Mouse (Mus musculus) liver, adult (tissue): Measurements from ENCODE around the gene March5.

Experiments used
- GATA4 ChIP-seq: IDR thresholded peaks from 2 replicates; pipeline ENCODE4 v1.6.1; 2014; ENCODE audit warnings: mild to moderate bottlenecking, low read length; ENCODE audit not compliant: insufficient replicate concordance

The March5 gene

DNA sequence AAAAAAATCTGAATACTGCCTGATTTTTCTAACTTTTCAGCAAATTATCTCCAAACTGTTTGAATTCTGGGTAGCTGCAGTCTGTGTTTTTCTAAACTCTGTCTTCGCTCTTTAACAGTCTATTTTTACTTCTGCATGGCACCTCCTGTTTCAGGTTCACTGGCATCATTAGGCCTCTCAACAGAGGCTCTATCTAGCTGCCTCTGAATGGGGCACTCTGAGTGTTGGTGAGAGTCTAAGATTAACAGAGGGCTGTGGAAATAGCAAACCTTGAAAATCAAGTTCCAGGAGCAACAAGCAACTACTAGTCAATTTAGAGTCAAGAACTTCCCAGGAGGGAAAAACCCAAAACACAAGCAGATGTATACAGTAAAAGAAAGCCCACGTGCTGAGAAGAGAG is 7.5 kb upstream of the March5 start:
- TF ChIP-seq GATA4 = no peak

DNA sequence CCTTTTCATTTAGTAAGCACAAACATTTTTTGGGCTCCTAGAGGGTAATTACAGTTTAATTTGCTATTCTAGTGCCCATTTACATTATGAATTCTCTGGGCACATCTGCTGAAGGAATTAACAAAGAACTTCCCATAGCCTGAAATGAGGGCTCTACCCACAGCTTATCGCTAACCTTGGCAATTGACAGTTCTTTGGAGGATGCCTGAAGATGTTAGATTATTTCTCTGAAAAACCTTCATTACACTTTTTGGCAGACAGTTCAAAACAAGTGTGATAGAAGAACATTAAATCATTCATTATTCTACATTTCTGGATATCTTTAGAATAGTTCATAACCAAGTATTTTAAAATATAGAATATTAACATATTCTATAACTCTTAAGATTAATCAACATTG is 4.0 kb upstream of the March5 start:
- TF ChIP-seq GATA4 = no peak

DNA sequence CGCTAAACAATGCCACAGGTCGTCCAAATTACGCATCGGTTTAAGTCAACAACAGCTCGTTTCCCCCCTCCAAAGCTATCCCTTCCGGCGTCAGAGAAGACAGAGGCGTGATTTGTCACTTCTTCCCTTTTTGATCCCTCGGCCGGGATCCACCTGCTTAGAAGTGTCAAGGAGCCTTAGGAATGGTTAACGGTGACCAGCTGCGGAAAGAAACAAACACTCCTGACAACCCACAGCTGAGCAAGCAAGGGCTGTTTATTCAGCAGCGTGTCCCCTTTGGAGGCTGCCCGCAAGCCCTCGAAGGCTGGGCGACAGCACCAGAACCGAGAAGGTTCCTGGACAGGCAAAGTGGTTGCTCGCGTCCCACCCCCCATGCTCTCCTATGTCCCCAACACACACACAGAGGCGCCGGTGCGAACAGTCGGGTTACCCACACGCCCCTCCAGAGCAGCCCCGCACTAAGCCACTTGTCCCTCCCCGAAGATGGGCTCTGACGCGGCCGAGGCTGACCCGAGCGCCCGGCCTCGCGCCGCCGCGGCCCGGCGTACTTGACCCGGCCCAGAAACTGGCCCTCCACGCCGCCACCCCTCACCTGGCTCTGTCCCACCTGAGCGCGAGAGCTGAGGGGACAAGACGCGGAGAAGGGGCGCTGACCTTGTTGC is 571 bp upstream of the March5 start:
- TF ChIP-seq GATA4 = no peak

DNA sequence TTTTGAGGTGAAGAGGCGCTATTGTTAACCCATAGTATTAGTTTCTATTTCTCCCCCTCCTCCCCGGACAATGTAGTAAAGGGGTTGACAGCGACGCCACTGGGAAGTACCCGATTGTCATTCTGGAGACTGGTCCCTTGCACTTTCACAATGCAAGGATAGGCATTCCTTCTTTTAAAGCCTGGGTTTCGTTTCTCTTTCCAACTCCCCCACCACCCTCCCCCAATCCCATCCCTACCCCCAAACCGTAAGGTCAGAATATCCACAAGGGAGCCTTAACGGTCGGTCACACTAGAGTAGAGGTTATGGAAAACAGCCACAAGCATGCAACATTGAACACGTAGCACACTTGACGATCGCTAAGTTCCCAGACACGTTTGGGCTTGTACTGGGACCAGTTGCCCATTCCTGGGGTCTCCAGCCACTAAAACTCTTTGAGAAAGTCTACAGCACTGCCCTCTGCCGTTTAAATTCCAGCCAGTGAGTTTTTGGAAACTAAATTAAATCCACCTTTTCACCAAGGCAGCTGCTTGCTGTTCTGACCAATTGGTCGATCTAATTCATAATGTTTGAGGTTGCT is 923 bp downstream of the March5 start, which contains the start of gene Cpeb3:
TSS of gene Cpeb3 (minus strand) at position 426 of the 580 bp plus-strand sequence.
- no peak for TF ChIP-seq GATA4

DNA sequence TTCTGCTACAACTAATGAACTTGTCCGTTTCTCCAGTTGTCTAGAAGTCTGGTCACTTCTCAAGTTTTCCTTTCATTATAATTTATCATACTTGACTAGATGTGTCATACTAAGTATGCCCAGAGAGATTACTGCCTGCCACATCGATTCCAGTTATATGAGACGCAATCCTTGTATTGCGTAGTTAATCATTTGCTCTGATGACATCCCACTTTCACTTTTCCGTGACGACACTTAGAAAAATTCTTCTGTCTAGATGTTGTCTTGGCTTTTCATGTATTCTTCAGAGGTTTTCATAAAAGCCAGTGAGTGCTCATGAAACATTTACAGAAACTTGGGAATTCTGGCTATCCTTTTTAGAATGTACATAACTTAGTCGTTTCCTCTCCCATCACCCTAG is 1.6 kb downstream of the March5 start:
- TF ChIP-seq GATA4 = no peak

DNA sequence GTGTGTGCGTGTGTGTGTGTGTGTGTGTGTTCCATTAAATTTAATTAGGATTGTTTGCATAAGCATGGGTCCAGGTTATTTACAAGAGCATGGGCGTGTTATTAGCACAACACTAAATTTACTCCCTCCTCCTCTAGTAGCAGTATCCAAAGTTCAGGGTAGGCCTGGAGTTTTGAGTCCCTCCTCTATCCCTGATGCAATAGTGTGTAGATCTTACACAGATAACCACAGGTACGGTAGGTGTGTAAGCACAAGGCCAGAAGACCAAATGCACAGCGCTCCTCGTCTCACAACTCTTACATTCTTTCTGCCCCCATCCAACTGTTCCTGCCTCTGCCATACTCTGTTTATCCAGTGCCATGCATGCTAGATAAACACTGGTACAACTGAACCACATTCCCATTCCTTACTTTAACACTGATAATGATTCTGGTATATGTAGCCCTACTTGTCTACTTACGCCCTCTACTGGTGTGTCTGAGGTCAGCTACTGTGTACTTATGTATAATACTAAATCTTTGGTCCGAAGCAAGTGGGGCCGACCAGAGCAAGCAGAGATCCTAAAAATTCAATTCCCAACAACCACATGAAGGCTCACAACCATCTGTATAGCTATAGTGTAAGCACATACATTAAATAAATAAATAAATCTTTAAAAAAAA is 2.3 kb downstream of the March5 start:
- peak; percentile 99 for TF ChIP-seq GATA4

DNA sequence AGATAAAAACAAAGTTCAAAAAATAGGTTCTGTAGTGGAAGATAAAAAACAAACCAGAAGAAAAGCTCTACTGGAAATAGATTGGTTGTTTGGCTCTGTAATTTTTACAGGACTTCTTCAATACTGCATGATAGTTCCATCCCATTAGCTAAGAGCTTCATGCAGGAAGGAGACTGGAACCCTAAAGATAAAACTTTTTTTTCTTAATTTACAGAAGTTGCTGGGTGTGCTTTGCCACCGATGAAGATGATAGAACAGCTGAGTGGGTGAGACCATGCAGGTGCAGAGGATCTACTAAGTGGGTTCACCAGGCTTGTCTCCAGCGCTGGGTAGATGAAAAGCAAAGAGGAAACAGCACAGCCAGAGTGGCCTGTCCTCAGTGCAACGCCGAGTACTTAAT is 3.1 kb downstream of the March5 start:
- TF ChIP-seq GATA4 = no peak

DNA sequence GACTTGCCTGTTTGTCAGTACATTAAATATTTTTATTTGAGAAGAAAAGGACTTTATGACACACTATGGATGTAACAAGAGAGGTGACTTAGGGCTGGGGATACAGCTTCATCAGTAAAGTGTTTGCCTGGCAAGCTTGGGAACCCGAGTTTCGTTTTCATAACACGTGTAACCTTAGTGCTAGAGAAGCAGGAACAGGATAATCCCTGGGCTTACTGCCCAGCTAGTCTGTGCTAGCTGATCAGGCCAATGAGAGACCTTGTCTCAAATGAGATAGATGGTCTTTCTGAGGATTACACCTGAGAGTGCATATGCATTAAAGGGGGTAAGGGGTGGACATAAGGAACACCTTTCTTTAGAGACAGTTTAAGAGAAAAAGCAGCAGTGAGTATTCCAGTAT is 4.1 kb downstream of the March5 start:
- TF ChIP-seq GATA4 = no peak

DNA sequence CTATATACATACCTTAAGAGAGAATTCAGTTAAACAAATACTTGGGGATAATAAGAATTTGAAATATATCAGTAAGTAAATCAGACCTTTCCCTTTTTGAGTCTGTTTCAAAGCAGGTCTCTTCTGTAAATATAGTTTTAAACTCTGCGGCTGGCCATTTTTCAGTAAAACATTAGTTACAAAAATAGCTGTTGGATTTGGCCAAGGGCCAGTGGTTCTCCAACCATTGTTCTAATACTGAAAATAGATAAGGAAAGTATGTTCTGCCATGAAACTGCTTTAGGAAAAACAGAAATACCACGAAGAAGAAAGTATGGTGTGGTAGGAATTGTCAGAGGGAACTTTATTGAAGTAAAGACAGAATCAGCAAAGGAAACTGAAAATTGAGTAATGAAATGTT is 7.4 kb downstream of the March5 start:
- TF ChIP-seq GATA4 = no peak

DNA sequence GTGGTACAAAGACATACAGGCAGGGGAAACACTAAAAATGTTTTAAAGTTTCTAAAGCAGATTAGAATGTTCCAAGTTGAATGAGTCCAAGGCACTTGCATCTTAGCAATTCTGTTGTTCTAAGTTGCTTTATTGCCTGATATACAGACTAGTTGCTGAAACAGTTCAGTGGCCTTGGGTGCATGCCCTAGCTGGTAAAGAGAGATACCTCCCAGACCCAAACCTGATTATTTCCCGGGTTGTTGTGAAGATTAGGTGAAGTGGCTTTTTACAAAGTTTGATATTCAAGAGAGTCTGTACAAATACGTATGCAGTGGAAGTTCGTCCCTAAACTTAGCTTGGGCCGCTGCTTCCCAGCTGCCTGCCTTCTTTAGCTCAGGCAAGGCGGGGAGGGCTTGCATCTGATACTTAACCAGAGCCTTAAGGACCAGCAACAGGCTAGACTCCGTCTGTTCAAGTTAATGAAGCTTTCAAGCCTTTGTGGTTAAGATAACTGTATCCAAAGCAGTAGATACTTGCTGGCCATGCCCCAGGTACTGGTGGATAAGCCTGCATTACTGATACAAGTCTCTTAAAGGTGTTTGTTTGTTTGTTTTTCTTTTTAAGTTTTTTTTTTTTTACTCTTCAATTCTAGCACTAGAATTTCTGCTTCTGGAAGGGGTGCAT is 18.0 kb downstream of the March5 start:
- TF ChIP-seq GATA4 = no peak

DNA sequence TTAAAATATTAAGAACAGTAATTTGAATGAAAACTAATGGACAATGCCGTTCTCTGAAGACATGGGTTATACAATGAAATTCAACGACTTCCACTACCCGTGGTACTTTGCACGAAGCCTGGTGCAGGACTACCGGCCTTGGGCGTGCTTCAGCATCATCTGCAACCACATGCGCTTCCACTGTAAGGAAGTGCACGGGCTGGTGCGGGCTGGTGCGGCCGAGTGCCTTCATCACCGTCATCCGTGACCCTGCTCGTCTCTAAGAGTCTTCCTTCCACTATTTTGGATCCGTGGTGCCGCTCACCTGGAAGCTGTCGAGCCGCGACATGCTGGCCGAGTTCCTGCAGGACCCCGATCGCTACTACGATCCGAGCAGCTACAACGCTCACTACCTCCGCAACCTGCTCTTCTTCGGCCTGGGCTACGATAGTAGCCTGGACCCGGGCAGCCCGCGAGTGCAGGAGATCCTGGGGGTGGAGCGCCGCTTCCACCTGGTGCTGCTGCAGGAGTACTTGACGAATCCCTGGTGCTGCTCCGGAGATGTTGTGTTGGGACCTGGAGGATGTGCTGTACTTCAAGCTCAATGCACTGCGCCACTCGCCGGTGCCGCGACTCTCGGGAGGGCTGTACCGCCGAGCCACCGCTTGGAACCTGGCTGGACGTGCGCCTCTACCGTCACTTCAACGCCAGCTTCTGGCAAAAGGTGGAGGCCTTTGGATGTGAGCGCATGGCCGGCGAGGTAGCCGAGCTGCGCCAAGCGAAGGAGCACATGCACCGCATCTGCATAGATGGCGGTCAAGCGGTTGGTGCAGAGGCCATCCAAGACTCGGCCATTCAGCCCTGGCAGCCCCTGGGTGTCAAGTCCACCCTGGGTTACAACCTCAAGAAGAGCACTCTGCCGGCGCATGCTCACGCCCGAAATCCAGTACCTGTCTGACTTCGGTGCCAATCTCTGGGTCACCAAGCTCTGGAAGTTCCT is 26.5 kb downstream of the March5 start:
- no peak for TF ChIP-seq GATA4

DNA sequence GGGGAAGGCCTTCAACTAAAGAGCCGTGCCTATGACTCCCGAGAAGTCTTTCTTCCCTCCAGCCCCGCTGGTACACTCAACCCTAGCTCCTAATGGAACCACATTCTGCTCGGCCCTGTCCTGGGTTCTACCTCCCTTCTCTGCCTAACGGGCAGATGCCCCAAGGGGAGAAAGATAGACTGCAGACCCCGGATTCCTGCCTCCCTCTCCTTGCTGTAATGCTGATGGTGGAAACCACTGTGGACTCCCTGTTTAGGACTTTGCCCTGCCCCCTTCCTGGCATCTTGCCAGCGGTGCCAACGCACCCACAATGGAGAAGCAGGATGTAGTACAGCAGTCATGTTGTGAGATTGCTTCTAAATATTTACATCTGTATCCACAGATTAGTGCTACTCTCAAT is 28.5 kb downstream of the March5 start:
- TF ChIP-seq GATA4 = no peak

DNA sequence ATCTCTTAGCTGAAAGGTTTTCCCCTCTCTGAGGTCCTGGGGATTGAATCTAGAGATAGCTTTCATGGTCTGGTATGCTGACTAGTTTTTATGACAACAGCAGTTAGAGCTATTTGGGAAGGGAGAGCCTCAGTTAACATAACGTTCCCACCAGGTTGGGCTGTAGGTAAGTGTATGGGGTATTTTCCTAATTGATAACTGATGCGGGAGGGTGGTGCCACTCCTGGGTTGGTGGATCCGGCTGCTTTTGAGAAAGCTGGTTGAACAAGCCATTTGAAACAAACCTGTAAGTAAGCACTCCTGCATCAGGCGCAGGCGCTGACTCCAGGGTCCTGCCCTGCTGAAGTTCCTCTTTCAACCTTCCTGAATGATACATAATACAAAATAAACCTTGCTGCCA is 30.0 kb downstream of the March5 start:
- no peak for TF ChIP-seq GATA4

DNA sequence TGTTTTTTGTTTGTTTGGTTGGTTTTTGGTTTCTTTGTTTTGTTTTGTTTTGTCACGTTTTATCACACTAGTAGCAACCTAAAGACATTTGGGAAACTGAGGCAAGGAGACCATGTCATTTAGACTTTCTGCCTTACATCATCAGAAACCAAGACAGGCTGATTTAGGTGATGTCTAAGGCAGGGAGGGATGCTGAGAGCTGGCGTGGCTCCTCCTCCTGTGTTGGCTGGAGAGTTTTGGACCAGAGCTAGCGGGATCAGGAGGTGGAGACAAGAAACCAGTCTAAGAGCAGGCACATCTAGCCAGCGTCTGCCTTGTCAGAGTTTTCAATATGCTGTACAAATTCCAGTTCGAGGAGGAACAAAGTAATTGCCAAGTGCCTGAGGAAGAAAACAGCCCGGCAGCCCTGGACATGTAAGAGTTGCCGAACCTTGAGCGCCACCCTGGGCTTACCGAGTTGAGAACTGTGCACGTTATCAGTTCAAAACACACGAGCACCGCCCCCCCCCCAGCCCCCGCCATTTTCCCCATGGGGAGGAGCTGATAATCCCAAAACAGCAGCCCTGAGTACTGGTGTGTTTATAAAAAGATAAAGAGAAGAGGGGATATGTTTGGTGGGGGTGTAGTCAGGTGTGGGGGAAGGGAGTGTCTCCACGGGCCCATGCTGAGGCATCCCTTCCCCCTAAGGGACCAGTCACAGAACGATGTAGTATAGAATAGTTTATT is 30.5 kb downstream of the March5 start:
- TF ChIP-seq GATA4 = no peak
